Mouse (Mus musculus) liver, adult 2 months (tissue): Measurements from ENCODE around the gene Rftn2.

Source experiments
- CTCF ChIP-seq: fragments of 200-500 bp; IDR thresholded peaks from 2 replicates; pipeline ENCODE4 v1.5.1; 2011; ENCODE audit warnings: low read depth, low read length, control low read depth
- POLR2A ChIP-seq: fragments of 200-500 bp; IDR thresholded peaks from 2 replicates; pipeline ENCODE4 v1.6.1; 2011; ENCODE audit warnings: low read length, control low read depth; ENCODE audit not compliant: insufficient read depth; ENCODE audit errors: extremely low read depth

- TF ChIP-seq POLR2A = no peak
- TF ChIP-seq CTCF = no peak
Observed at GRCm38 (mm10) chr1:55225398-55225797, 1.2 kb downstream of the Rftn2 start.
